26 mouse cellular contexts compared by ENCODE assay signal in genomic region chr1:128293524-128293923, GRCm38 (mm10). TPM values are rescaled to one million over a fixed set of nuclear protein-coding genes. Genes with fewer than 3 reads are reported as not detected.
DNase-seq lines count a peak whose midpoint lies in the region; ATAC-seq and TF ChIP-seq lines count a peak whose summit lies in the region.
"Had no signal": no experiment of that assay in that cellular context is flagged by ENCODE, and none has a peak within 500 bp of the region (broad histone marks: within the 10 kb centered on the region; RNA-seq: fewer than 3 reads in every experiment).

No protein-coding gene starts in this region.

- no peak for TF ChIP-seq CTCF in layer of hippocampus, adult 2 months (conservative IDR thresholded peaks at IDR 0.05)

- no peaks in the 10 kb centered on the region for H3K9me3 ChIP-seq in limb, embryonic 10.5 days (replicated peaks)
- H3K9me3 ChIP-seq in kidney, embryonic 15.5 days (replicated peaks): no peaks in the 10 kb centered on the region
- H3K9me3 ChIP-seq: heart, embryonic 12.5 days; hindbrain, embryonic 15.5 days; limb, embryonic 13.5 days had no signal

- H3K4me3 ChIP-seq in layer of hippocampus, adult 2 months: no peak overlapping the region
- H3K4me3 ChIP-seq in limb, embryonic 10.5 days: no peak overlapping the region
- no peak overlapping the region for H3K4me3 ChIP-seq in kidney, embryonic 15.5 days (replicated peaks)
- H3K4me3 ChIP-seq: gastrocnemius, adult 2 months; heart, adult 2 months; heart, embryonic 12.5 days; hindbrain, embryonic 15.5 days; limb, embryonic 13.5 days had no signal

- H3K27ac ChIP-seq in layer of hippocampus, adult 2 months: peak overlapping the region; percentile 75
- H3K27ac ChIP-seq in limb, embryonic 10.5 days: no peak overlapping the region
- H3K27ac ChIP-seq in kidney, embryonic 15.5 days: no peak overlapping the region
- H3K27ac ChIP-seq: gastrocnemius, adult 2 months; heart, adult 2 months; hindbrain, embryonic 15.5 days; limb, embryonic 13.5 days; stomach, postnatal 0 days had no signal

- H3K27me3 ChIP-seq in limb, embryonic 10.5 days (ENCODE audit: low read depth, poor library complexity, severe bottlenecking): no peaks in the 10 kb centered on the region
- H3K27me3 ChIP-seq in kidney, embryonic 15.5 days: no peaks in the 10 kb centered on the region
- H3K27me3 ChIP-seq: heart, embryonic 12.5 days; hindbrain, embryonic 15.5 days; limb, embryonic 13.5 days had no signal

- H3K36me3 ChIP-seq in limb, embryonic 10.5 days: no peaks in the 10 kb centered on the region
- no peaks in the 10 kb centered on the region for H3K36me3 ChIP-seq in kidney, embryonic 15.5 days
- H3K36me3 ChIP-seq: heart, embryonic 12.5 days; hindbrain, embryonic 15.5 days had no signal

- peaks cover 5% of the 10 kb centered on the region; the same call in 1 of the 2 replicates for H3K4me1 ChIP-seq in limb, embryonic 10.5 days
- H3K4me1 ChIP-seq in kidney, embryonic 15.5 days: no peaks in the 10 kb centered on the region
- H3K4me1 ChIP-seq: heart, embryonic 12.5 days; hindbrain, embryonic 15.5 days; limb, embryonic 13.5 days had no signal

- 88% methylated on average over 12 of the region's 12 CpGs for WGBS in limb, embryonic 10.5 days
- WGBS in kidney, embryonic 15.5 days: 77% methylated on average over 12 of the region's 12 CpGs

- no peak overlapping the region for H3K4me2 ChIP-seq in kidney, embryonic 15.5 days
- H3K4me2 ChIP-seq: heart, embryonic 12.5 days; hindbrain, embryonic 15.5 days; limb, embryonic 13.5 days; liver, embryonic 11.5 days; midbrain, embryonic 11.5 days had no signal

- no peak for ATAC-seq in kidney, embryonic 15.5 days (replicated peaks; ENCODE audit: low FRiP score)
- ATAC-seq: forebrain, embryonic 14.5 days; midbrain, embryonic 16.5 days had no signal

- no peak overlapping the region for H3K9ac ChIP-seq in kidney, embryonic 15.5 days
- H3K9ac ChIP-seq: heart, embryonic 12.5 days; hindbrain, embryonic 15.5 days; limb, embryonic 13.5 days had no signal

- DNase-seq in layer of hippocampus, adult 2 months (ENCODE audit: low spot score in 2 of 2): no peak
- no peak for DNase-seq in layer of hippocampus, adult 9-11 months
- DNase-seq in cerebellum, adult 11-12 months: peak; percentile 74
- DNase-seq in cerebellum, adult 9-11 months: peak; percentile 81
- no peak for DNase-seq in limb, embryonic 10.5 days (ENCODE audit: low spot score)
- no peak for DNase-seq in lung, adult 18-20 months
- DNase-seq: adrenal gland, postnatal 25 days; gastrocnemius, adult 2 months; heart, adult 2 months; heart, postnatal 4 days; kidney, adult 18-20 months; kidney, postnatal 36 days; lung, postnatal 36 days; right cerebral cortex, adult 18-20 months; thymus, adult 18-20 months; thymus, postnatal 36 days had no signal

RNA-seq across cellular contexts. Expression of gene Lct, which starts 34.6 kb away (rescaled TPM):
- total RNA-seq in layer of hippocampus, adult 2 months (2021): 10 to 100 TPM; 58.4 to 74.2 TPM
- 0.15 and 0.36 TPM in 2 replicates for polyA plus RNA-seq in limb, embryonic 10.5 days (2016; fragmentation: Nextera tagmentation; extraction: Ambion mirVana)
- 0.10 TPM in 2 replicates for polyA plus RNA-seq in kidney, embryonic 15.5 days (2015; fragmentation: Nextera tagmentation; extraction: Ambion mirVana)
- total RNA-seq: adrenal gland, adult 18-20 months; gastrocnemius, adult 2 months; heart, adult 2 months had no signal

RNA-seq across cellular contexts. Expression of gene Ubxn4, which starts 49.8 kb away (rescaled TPM):
- 10 to 100 TPM; 61.7 to 62.8 TPM for total RNA-seq in layer of hippocampus, adult 2 months (2021)
- 46.0 and 55.2 TPM in 2 replicates for polyA plus RNA-seq in limb, embryonic 10.5 days (2016; fragmentation: Nextera tagmentation; extraction: Ambion mirVana)
- polyA plus RNA-seq in kidney, embryonic 15.5 days (2015; fragmentation: Nextera tagmentation; extraction: Ambion mirVana): 66.7 and 73.1 TPM in 2 replicates

Comparison
In these comparisons a context has a peak if more than half of its experiments do, and no peak if none do; other contexts are left out.
1. DNase-seq: peak in cerebellum, adult 11-12 months (single experiment) and cerebellum, adult 9-11 months (single experiment); none in layer of hippocampus, adult 2 months (0 of 2), layer of hippocampus, adult 9-11 months (single experiment), limb, embryonic 10.5 days (single experiment) and lung, adult 18-20 months (0 of 2).